Mouse (Mus musculus) heart, adult 2 months (tissue): ENCODE measurements at regions not wholly inside any gene's neighbourhood (a gene's known extent, or its start where the extent isn't known, plus 50 kb on each side); places are given as distances from the start of the nearest gene placed in this dataset.

Experiments
- CTCF ChIP-seq: fragments of 200-600 bp; IDR thresholded peaks from 2 replicates; pipeline ENCODE4 v1.8.1; 2022; ENCODE audit warnings: antibody characterized with exemption, mild to moderate bottlenecking, moderate library complexity
- EP300 ChIP-seq: fragments of 200-500 bp; IDR thresholded peaks from 2 replicates; pipeline ENCODE4 v1.6.1; 2011; ENCODE audit warnings: low read depth, low read length, control low read depth; ENCODE audit not compliant: insufficient read depth

GRCm38 (mm10) chr8:116385193-116385955 is 119.4 kb upstream of the Dynlrb2 start:
- TF ChIP-seq CTCF (no peak), EP300 (no peak)
